Mouse (Mus musculus) cerebellum, adult 2 months (tissue): ENCODE data around the gene Dcst1.

ENCODE experiments used
- CTCF ChIP-seq: fragments of 200-500 bp; IDR thresholded peaks from 2 replicates; pipeline ENCODE4 v1.5.1; 2011; ENCODE audit warnings: low read depth, mild to moderate bottlenecking, control low read depth, low read length, moderate library complexity, borderline replicate concordance; ENCODE audit not compliant: insufficient read depth
- POLR2A ChIP-seq: fragments of 200-500 bp; IDR thresholded peaks from 2 replicates; pipeline ENCODE4 v1.6.1; 2011; ENCODE audit warnings: low read length, control low read depth, borderline replicate concordance; ENCODE audit not compliant: insufficient read depth

DNA sequence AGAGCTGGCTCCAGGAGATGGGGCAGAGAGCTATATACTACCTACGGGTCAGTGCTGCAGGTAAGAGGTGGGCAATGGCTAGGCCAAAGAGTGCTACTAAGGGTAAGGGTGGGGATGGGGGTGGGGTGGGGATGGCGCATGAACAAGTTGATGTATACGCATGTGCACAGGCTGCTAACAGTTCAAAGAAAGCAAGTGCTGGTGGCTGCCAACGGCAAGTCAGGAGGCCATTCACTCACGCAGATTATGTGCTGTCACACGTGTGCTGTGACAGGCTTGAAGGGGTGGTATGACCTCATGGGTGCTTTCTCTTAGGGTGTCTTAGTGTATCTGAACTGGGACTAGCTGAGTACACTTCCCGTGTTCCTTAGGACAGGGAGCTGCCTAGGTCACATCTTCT is 36.3 kb upstream of the Dcst1 start:
- no peak for TF ChIP-seq POLR2A
- TF ChIP-seq CTCF = no peak
